Mouse (Mus musculus) kidney, postnatal 0 days (tissue): ENCODE data around the gene A630089N07Rik. TPM values are rescaled to one million over a fixed set of nuclear protein-coding genes. Genes with fewer than 3 reads are reported as not detected.
A peak's percentile ranks its signal among the peaks of the same experiment; 100 is the strongest.
"Not testable (repeated sequence)": the region's sequence is repeated elsewhere in the genome, so short reads cannot be mapped to it uniquely, and the experiment has no call there.

Experiments
- ATAC-seq: fragments of 200-750 bp; cut with Nextera tagmentation; replicated peaks from 2 replicates; pipeline ENCODE4 v1.8.0; 2017; ENCODE audit warnings: low read depth, moderate number of reproducible peaks, moderate TSS enrichment, moderate library complexity; ENCODE audit not compliant: low FRiP score
- DNase-seq: peaks from one replicate; pipeline ENCODE4 v3.0.0-alpha.2; 2016; ENCODE audit warnings: low spot score
- H3K27ac ChIP-seq: fragments of 300-500 bp; sonication (generic); 2 replicates; pipeline ENCODE4 v1.5.1; 2014; ENCODE audit warnings: mild to moderate bottlenecking
- H3K27me3 ChIP-seq: fragments of 300-500 bp; sonication (generic); 2 replicates; pipeline ENCODE4 v1.6.1; 2014; ENCODE audit warnings: low read length, mixed read lengths; ENCODE audit not compliant: insufficient read depth
- H3K36me3 ChIP-seq: fragments of 300-500 bp; sonication (generic); 2 replicates; pipeline ENCODE4 v1.6.1; 2014; ENCODE audit warnings: low read length, mixed read lengths; ENCODE audit not compliant: insufficient read depth
- H3K4me1 ChIP-seq: fragments of 300-500 bp; sonication (generic); replicated peaks from 2 replicates; pipeline ENCODE4 v1.6.1; 2014; ENCODE audit warnings: antibody characterized with exemption, low read length, mixed read lengths; ENCODE audit not compliant: insufficient read depth
- H3K4me2 ChIP-seq: fragments of 300-500 bp; sonication (generic); 2 replicates; pipeline ENCODE4 v1.6.1; 2014; ENCODE audit warnings: mild to moderate bottlenecking, low read length, moderate library complexity, mixed read lengths
- H3K4me3 ChIP-seq: fragments of 300-500 bp; sonication (generic); replicated peaks from 2 replicates; pipeline ENCODE4 v1.5.1; 2014; ENCODE audit warnings: low read depth, low read length
- H3K9ac ChIP-seq: fragments of 300-500 bp; sonication (generic); 2 replicates; pipeline ENCODE4 v1.6.1; 2014; ENCODE audit warnings: low read depth, low read length
- H3K9me3 ChIP-seq: fragments of 300-500 bp; sonication (generic); replicated peaks from 2 replicates; pipeline ENCODE4 v1.6.1; 2016; ENCODE audit warnings: low read length, inconsistent platforms, mixed read lengths
- CTCF ChIP-seq: IDR thresholded peaks from 2 replicates; pipeline ENCODE4 v1.5.1; 2016; ENCODE audit warnings: antibody characterized with exemption, low read depth, mild to moderate bottlenecking, moderate library complexity
- WGBS: fragments of 180-500 bp; shearing (Covaris S2); extraction: QIAGEN DNeasy Blood & Tissue Kit; methylation state at CpG from one replicate; pipeline ENCODE4 v1.1.7; 2014; 5-methylcytosine and 5-hydroxymethylcytosine counted together
- polyA plus RNA-seq: library from polyadenylated mRNA; unstranded; fragments of >200 nt; fragmentation: Nextera tagmentation; extraction: Ambion mirVana; gene quantifications from 2 replicates; pipeline ENCODE4 v1.2.1, GENCODE M21; 2015

A630089N07Rik gene
- polyA plus RNA-seq, 1 experiment from 2014 or later = 6.4 TPM

DNA sequence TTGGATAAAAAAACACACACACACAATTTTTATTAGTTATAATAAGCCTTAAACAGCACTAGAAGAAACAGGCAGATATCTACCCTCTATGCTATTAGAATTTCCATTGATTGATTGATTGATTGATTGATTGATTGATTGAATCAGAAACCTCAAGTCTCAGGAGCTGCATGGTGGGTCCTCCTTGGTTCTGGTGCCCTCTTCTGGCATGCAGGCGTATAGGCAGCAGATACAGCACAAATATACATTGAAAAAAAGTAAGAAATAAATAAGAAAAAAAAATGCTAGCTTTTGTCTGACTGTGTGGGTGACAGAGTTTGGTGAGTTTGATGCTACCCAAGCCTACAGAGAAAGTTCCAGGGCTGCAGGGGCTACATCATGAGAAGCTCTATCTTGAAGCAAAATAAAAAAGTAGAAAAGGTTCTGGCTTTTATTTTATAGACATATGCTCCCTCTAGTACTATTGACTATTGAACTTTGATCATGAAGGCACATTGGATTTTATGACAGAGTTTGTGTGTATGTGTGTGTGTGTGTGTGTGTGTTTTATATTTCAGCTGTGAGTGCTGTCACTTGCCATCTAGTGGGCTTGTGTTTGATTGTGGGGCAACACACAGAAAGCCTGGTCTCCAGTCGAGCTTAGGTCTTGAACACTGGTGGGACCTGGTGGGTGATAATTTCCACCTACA lies 59.4 kb downstream of the A630089N07Rik start:
- no peak overlapping the region for H3K27ac ChIP-seq

DNA sequence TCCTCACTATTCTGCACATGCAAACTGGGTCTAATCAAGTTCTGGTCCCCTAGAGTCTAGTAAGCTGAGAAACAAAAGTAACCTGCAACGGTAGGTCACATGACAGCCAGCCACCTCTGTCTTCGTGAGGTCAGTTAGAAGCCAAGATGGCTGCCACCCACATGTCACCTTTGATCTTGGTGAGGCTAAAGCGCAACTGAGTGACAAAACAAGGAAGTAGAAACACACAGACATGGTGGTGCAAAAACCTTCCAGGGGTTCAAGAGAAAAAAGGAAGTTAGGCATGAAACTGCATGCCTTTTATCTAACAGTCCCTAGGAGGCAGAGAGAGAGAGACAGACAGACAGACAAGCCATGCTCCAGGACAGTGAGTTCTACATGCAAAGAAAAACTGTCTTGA lies 60.2 kb downstream of the A630089N07Rik start:
- no peak for DNase-seq
- Histone ChIP-seq H3K9me3 (peaks cover 6% of the 10 kb centered on the region; the same call in 1 of the 2 replicates), H3K9ac (no peak overlapping the region), H3K4me2 (no peak overlapping the region), H3K4me1 (no peaks in the 10 kb centered on the region), H3K4me3 (no peak overlapping the region), H3K27ac (no peak overlapping the region), H3K36me3 (no peaks in the 10 kb centered on the region), H3K27me3 (no peaks in the 10 kb centered on the region)
- ATAC-seq = no peak
- no peak for TF ChIP-seq CTCF
- WGBS = 91% methylated on average over 3 of the region's 3 CpGs

More for the DNA sequence above, 59.4 kb downstream of the A630089N07Rik start:
- peak; percentile 46 for TF ChIP-seq CTCF
- no peak overlapping the region for H3K9ac ChIP-seq
- WGBS = 88% methylated on average over 2 of the region's 2 CpGs
- DNase-seq (peak; percentile 69), ATAC-seq (no peak)
- H3K4me3 ChIP-seq = no peak overlapping the region
- no peaks in the 10 kb centered on the region; the same call in 1 of the 2 replicates for H3K9me3 ChIP-seq
- no peaks in the 10 kb centered on the region for H3K4me1 ChIP-seq
- H3K27me3 ChIP-seq = no peaks in the 10 kb centered on the region
- H3K4me2 ChIP-seq = no peak overlapping the region
- no peaks in the 10 kb centered on the region for H3K36me3 ChIP-seq

DNA sequence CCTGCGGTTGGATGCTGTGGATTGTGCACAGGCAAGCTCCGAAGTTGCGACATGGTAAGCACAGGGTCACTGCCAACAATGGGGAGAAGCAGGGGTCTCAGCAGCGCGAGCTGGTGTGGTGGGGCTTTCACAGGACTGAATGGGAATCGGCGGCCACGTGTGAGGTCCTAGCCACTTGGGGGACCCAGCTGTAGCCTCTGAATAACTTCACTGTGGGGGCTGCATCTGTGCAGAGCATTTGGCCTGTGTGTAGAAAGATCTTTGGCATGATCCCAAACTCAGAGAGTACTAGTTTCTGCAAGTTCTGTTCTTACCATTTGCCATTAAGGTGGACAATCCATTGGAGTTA lies 84.9 kb downstream of the A630089N07Rik start:
- ATAC-seq = peak; percentile 65
- H3K4me3 ChIP-seq = peak overlapping the region; percentile 49
- 1% methylated on average over 8 of the region's 8 CpGs for WGBS
- not testable (repeated sequence) for H3K9me3 ChIP-seq, H3K4me1 ChIP-seq, H3K27me3 ChIP-seq, H3K36me3 ChIP-seq
- H3K4me2 ChIP-seq = peak overlapping the region; percentile 58
- H3K27ac ChIP-seq = peak overlapping the region; percentile 90
- peak overlapping the region; percentile 50 for H3K9ac ChIP-seq
- peak; percentile 10 for DNase-seq

DNA sequence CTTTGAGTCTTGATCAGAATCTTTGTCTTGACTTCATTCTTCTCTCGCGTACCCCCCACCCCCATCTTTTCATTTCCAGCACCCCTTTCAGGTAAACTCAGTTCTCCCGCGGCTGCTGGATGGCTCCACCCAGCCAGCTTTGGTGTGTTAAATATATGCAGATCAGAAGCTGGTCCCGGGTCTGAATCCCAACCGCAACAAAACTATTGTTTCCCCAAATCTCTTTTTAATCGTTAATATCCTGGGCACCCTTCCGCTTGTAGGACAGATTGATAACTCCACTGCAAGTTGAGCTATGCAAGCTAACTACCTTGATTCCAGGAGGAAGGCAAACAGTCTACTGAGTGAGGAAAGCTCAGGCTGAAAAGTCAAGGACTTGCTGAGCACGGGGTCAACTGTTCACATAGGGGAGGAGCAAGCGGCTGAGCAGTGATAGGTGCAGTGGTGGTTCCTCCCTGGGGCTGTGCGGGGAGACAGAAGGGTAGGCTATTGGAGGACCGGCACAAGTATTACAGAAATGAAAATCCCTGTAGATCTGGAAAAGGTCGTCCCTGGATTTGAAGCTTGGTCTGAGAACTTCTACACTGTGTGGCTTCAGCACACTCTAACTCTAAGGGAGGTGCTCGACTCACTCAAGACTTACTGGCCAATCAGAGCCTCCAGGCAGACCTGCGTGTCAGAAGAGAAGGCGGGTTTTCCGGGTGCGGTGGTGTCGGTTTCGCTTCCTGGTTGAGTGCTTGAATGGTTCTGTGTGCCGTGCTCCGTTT lies 85.5 kb downstream of the A630089N07Rik start, which contains the start of gene B230307C23Rik:
Gene B230307C23Rik (plus strand): TSS at position 700 of the 767 bp plus-strand sequence.
- H3K4me3 ChIP-seq = peak within 1 kb of the TSS; percentile 49
- no peaks in the 10 kb centered on the region for H3K36me3 ChIP-seq
- WGBS = 4% methylated on average over 22 of the region's 22 CpGs
- no peak for TF ChIP-seq CTCF
- peak within 1 kb of the TSS; percentile 50 for H3K9ac ChIP-seq
- peaks cover 6% of the 10 kb centered on the region; the same call in 1 of the 2 replicates for H3K4me1 ChIP-seq
- ATAC-seq (peak; percentile 97), DNase-seq (peak; percentile 97)
- no peaks in the 10 kb centered on the region for H3K27me3 ChIP-seq
- H3K9me3 ChIP-seq = peaks cover under 1% of the 10 kb centered on the region; the same call in 1 of the 2 replicates
- H3K27ac ChIP-seq = peak within 1 kb of the TSS; percentile 90
- peak within 1 kb of the TSS; percentile 58 for H3K4me2 ChIP-seq

DNA sequence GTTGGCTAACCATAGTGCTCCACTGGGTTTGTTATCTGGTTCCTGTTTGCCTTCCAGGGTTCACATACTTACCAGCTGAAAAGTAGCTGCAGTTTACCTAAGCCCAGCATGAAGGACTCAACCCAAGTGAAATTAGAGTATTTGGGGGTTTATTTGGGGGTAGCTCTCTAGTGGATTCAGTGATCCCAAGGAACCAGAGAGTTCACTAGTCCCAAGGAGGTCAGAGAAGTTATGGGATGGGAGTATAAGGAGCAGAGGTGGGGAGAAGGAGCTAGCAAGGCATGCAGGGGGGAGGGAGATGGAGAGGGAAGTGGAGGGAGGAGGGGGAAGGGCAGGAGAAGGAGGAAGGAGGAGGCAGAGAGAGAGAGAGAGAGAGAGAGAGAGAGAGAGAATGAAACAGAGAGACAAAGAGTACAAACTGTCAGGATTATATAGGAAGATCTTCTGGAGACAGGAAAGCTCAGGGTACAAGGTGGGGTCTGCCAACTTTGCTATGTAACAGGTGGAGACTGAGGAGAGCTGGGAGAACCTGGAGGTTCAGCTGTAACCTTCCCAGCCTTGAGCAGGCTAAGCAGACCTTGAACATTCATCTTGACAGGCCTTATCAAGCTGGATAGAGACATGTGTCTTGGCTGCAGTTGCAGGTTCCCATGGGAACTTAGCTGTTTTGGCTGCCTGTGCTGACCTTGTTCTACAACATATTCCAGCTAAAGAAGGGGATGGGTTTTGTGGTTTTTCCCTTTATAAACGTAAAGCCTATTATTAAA lies 86.2 kb downstream of the A630089N07Rik start:
- 18% methylated on average over 1 of the region's 1 CpGs for WGBS
- Histone ChIP-seq H3K27me3 (no peaks in the 10 kb centered on the region), H3K4me2 (peak overlapping the region; percentile 58), H3K27ac (peak overlapping the region; percentile 90), H3K4me3 (peak overlapping the region; percentile 49), H3K9ac (peak overlapping the region; percentile 50; the same call in 1 of the 2 replicates), H3K9me3 (no peaks in the 10 kb centered on the region), H3K36me3 (no peaks in the 10 kb centered on the region), H3K4me1 (peaks cover 6% of the 10 kb centered on the region; the same call in 1 of the 2 replicates)
- DNase-seq = no peak
- ATAC-seq = no peak
- TF ChIP-seq CTCF = no peak

DNA sequence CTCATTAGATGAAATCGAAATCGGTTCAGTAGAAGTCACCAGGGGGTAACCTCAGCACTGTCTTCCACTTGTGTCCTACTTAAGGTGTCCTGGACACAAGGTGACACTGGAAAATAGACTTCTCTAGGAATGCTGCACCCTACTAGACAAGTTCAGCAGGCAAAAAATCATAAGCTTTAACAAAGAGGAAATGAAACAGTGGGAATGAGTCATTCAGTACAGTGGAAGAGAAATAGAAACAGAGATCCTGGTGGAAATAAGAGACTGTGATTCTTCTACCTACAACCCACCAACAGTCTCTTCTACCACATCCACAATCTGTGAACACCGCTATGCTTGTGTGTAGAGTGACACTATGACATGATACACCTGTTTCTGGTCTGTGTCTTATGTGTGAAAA lies 89.8 kb downstream of the A630089N07Rik start:
- whole genome bisulfite sequencing = 79% methylated on average over 3 of the region's 3 CpGs
- H3K27ac ChIP-seq, H3K9me3 ChIP-seq, H3K4me2 ChIP-seq, H3K4me1 ChIP-seq, H3K9ac ChIP-seq, ATAC-seq, H3K36me3 ChIP-seq, H3K4me3 ChIP-seq, DNase-seq, H3K27me3 ChIP-seq: not testable (repeated sequence)
